Mouse (Mus musculus): ENCODE data around the gene Th.

DNA sequence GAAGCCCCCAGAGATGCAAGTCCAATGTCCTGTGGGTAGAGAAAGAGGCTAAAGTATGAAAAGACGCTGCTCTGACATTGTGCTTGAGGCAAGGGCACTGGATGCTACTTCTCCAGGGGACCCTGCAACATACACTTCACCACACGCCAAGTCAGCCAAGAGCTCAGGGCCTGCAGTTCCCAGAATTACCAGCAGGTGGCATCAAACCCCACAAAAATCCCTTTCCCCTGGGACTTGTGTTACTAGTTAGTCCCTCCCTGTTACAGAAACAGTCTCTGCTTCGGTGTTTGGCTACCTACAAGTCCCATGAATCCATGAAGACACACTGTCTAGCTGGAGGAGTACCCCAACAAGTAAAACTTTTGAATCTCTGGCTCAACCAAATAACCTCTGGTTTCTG lies 36.3 kb downstream of the Th start:
- TF ChIP-seq USF1 (IDR thresholded peaks at IDR 0.05; ENCODE audit: low read depth) (no peak), MAX (IDR thresholded peaks at IDR 0.05) (no peak), CTCF (IDR thresholded peaks at IDR 0.05; ENCODE audit: control insufficient read depth, insufficient read depth, insufficient read length) (peak; percentile 68), MYOG (IDR thresholded peaks at IDR 0.05; ENCODE audit: control insufficient read depth, extremely low read depth, insufficient read length) (no peak), MYOD1 (IDR thresholded peaks at IDR 0.05; ENCODE audit: control insufficient read depth, insufficient read length, low read depth) (no peak), CEBPB (IDR thresholded peaks at IDR 0.05; ENCODE audit: low read depth) (no peak), FOSL1 (IDR thresholded peaks at IDR 0.05; ENCODE audit: insufficient read depth, low read length, poor library complexity, severe bottlenecking) (no peak)

All from C2C12 (cell line).